Mouse (Mus musculus) layer of hippocampus, adult 8-10 months (tissue): ENCODE data around the gene Pkd2. TPM values are rescaled to one million over a fixed set of nuclear protein-coding genes. Genes with fewer than 3 reads are reported as not detected.
A peak's percentile ranks its signal among the peaks of the same experiment; 100 is the strongest.

Experiments used
- DNase-seq, 2 experiments: peaks; one replicate each; pipeline ENCODE4 v3.0.0; 2022; ENCODE audit warnings: low spot score in 2 of 2
- total RNA-seq, 4 experiments: library from RNA; stranded (reverse); gene quantifications; 2 replicates each; pipeline ENCODE4 v1.2.4; 2022

The Pkd2 gene
- total RNA-seq, 4 experiments from 2014 or later = 33.5 to 37.6 (median 36.3) TPM

- no peak for DNase-seq
Observed at GRCm38 (mm10) chr5:104465279-104465678, 6.0 kb downstream of the Pkd2 start.

GRCm38 (mm10) chr5:104465731-104466130 lies 6.5 kb downstream of the Pkd2 start:
- peak in 1 of 2 experiments; percentile 38 for DNase-seq

GRCm38 (mm10) chr5:104466816-104467215 lies 7.6 kb downstream of the Pkd2 start:
- no peak for DNase-seq

GRCm38 (mm10) chr5:104468586-104468985 lies 9.3 kb downstream of the Pkd2 start:
- no peak for DNase-seq

GRCm38 (mm10) chr5:104470981-104471391 lies 11.7 kb downstream of the Pkd2 start:
- no peak for DNase-seq

GRCm38 (mm10) chr5:104472371-104472770 lies 13.1 kb downstream of the Pkd2 start:
- DNase-seq = peak in 1 of 2 experiments; percentile 28

- no peak for DNase-seq
Observed at GRCm38 (mm10) chr5:104480367-104480766, 21.1 kb downstream of the Pkd2 start.

- DNase-seq = no peak
Observed at GRCm38 (mm10) chr5:104482856-104483255, 23.6 kb downstream of the Pkd2 start.

GRCm38 (mm10) chr5:104491561-104491960 lies 32.3 kb downstream of the Pkd2 start:
- DNase-seq = no peak

GRCm38 (mm10) chr5:104504883-104505282 lies 45.6 kb downstream of the Pkd2 start:
- no peak for DNase-seq

- DNase-seq = no peak
Observed at GRCm38 (mm10) chr5:104507829-104508194, 48.6 kb downstream of the Pkd2 start.

GRCm38 (mm10) chr5:104508195-104508891 lies 49.1 kb downstream of the Pkd2 start, which contains the start of gene BC005561:
Gene BC005561, plus strand, starts transcription at chr5:104508352.
- peak; percentile 66 to 83 for DNase-seq

- no peak for DNase-seq
Observed at GRCm38 (mm10) chr5:104511211-104511610, 52.0 kb downstream of the Pkd2 start.

GRCm38 (mm10) chr5:104538612-104539011 lies 79.4 kb downstream of the Pkd2 start:
- DNase-seq = no peak

- no peak for DNase-seq
Observed at GRCm38 (mm10) chr5:104539331-104539730, 80.1 kb downstream of the Pkd2 start.

Other genes with a start within 250 kb of the Pkd2 start
- gene Ibsp, start 160.3 kb upstream of the Pkd2 start, total RNA-seq = under 1 TPM in 2 of 4 experiments, not detected in 2; 0.14 to 0.25 TPM
- gene Mepe, start 134.1 kb upstream of the Pkd2 start, total RNA-seq = not detected
- 10 to 100 TPM in 2 of 4 experiments, 1 to 10 TPM in 2; 8.6 to 18.2 (median 10.9) TPM for gene Spp1, start 24.3 kb upstream of the Pkd2 start, total RNA-seq
- gene BC005561, start 48.9 kb downstream of the Pkd2 start, total RNA-seq = 10 to 100 TPM; 12.6 to 14.9 (median 14.5) TPM